Comparison of ENCODE assay signal across 1 mouse cellular context in genomic region chr3:104863786-104864650, GRCm38 (mm10).
A peak's percentile ranks its signal among the peaks of the same experiment; 100 is the strongest.
TF ChIP-seq lines count a peak whose summit lies in the region.

St7l (plus strand) TSS chr3:104864005.
Capza1 (minus strand) TSS chr3:104864505.

TF ChIP-seq in MEL, 35 proteins besides CTCF, POLR2A, EP300 and RAD21 (continued from another document):
- peak; percentile 62; the same call in 1 of the 2 replicates for TF ChIP-seq TCF12 (IDR thresholded peaks at IDR 0.05; ENCODE audit: low read depth, low read length)
- no peak for TF ChIP-seq TAL1 (IDR thresholded peaks at IDR 0.05; ENCODE audit: low read length)
TF ChIP-seq in MEL: peak in this region for 23.
